Mouse (Mus musculus) CH12.LX (cell line): ENCODE results near the gene Lbx2. TPM values are rescaled to one million over a fixed set of nuclear protein-coding genes. Genes with fewer than 3 reads are reported as not detected.

ENCODE experiments used
- DNase-seq: peaks from one replicate; pipeline ENCODE4 v3.0.0-alpha.2; 2013; ENCODE audit errors: extremely low read depth
- H3K27ac ChIP-seq: 2 replicates; pipeline ENCODE4 v1.5.1; 2012; ENCODE audit warnings: low read depth, mild to moderate bottlenecking, control low read depth, moderate library complexity; ENCODE audit not compliant: insufficient read depth
- H3K27me3 ChIP-seq: replicated peaks from 2 replicates; pipeline ENCODE3; 2012; ENCODE audit warnings: inconsistent platforms
- H3K36me3 ChIP-seq, 2 experiments: replicated peaks in 1 of 2; 2 replicates each; pipeline versions ENCODE3 to v1.6.1; 2012; ENCODE audit warnings: inconsistent platforms in 1 of 2, low read length in 1 of 2, mild to moderate bottlenecking in 1 of 2, mixed read lengths in 1 of 2, moderate library complexity in 1 of 2; ENCODE audit not compliant: control insufficient read depth in 1 of 2, insufficient read depth in 1 of 2
- H3K4me1 ChIP-seq, 2 experiments: 2 replicates each; pipeline ENCODE4 v1.6.1; 2012; ENCODE audit warnings: inconsistent platforms in 1 of 2, moderate library complexity in 1 of 2; ENCODE audit not compliant: insufficient read depth in 2 of 2, control insufficient read depth in 1 of 2
- H3K4me2 ChIP-seq: 2 replicates; pipeline ENCODE4 v1.6.1; 2012; ENCODE audit warnings: low read depth, mild to moderate bottlenecking, control low read depth; ENCODE audit not compliant: poor library complexity, insufficient read depth, severe bottlenecking
- H3K4me3 ChIP-seq, 3 experiments: fragments of 150-350 bp in 1 of 3; sonication (generic) in 1 of 3; replicated peaks in 1 of 3; 2 replicates each; pipeline versions ENCODE3 to v1.5.1; 2011 to 2012; ENCODE audit warnings: low read depth in 2 of 3, low read length in 2 of 3, mild to moderate bottlenecking in 2 of 3, moderate library complexity in 2 of 3, control low read depth in 1 of 3, improper control_type of control experiment in 1 of 3, inconsistent platforms in 1 of 3, mixed read lengths in 1 of 3; ENCODE audit not compliant: poor library complexity in 1 of 3
- H3K79me2 ChIP-seq: replicated peaks from 2 replicates; pipeline ENCODE4 v1.6.1; 2012; ENCODE audit warnings: mild to moderate bottlenecking, moderate library complexity; ENCODE audit not compliant: control insufficient read depth, poor library complexity, insufficient read depth, severe bottlenecking; ENCODE audit errors: extremely low read depth
- H3K9ac ChIP-seq: 2 replicates; pipeline ENCODE4 v1.6.1; 2012; ENCODE audit warnings: low read depth, mild to moderate bottlenecking, control low read depth, moderate library complexity; ENCODE audit not compliant: insufficient read depth
- H3K9me3 ChIP-seq: replicated peaks from 2 replicates; pipeline ENCODE3; 2012; ENCODE audit warnings: low read length, inconsistent platforms, mixed read lengths
- BHLHE40 ChIP-seq: IDR thresholded peaks from 2 replicates; pipeline ENCODE4 v1.6.1; 2011; ENCODE audit warnings: mild to moderate bottlenecking, low read depth, low read length, improper control_type of control experiment
- CHD1 ChIP-seq: IDR thresholded peaks from 2 replicates; pipeline ENCODE4 v1.6.1; 2012; ENCODE audit warnings: low read depth, low read length, improper control_type of control experiment, inconsistent platforms
- CHD2 ChIP-seq: IDR thresholded peaks from 2 replicates; pipeline ENCODE4 v1.6.1; 2011; ENCODE audit warnings: low read length, improper control_type of control experiment
- CTCF ChIP-seq, 2 experiments: IDR thresholded peaks in 1 of 2; conservative IDR thresholded peaks in 1 of 2; 2 replicates each; pipeline ENCODE4 v1.5.1; 2011 to 2012; ENCODE audit warnings: low read depth in 2 of 2, low read length in 2 of 2, improper control_type of control experiment in 1 of 2, inconsistent platforms in 1 of 2, mild to moderate bottlenecking in 1 of 2, moderate library complexity in 1 of 2
- E2F4 ChIP-seq: IDR thresholded peaks from 2 replicates; pipeline ENCODE4 v1.6.1; 2011; ENCODE audit warnings: low read depth, low read length, improper control_type of control experiment; ENCODE audit not compliant: insufficient replicate concordance
- ELF1 ChIP-seq: IDR thresholded peaks from 2 replicates; pipeline ENCODE4 v1.6.1; 2014; ENCODE audit warnings: low read depth, mild to moderate bottlenecking, inconsistent platforms, low read length, improper control_type of control experiment
- EP300 ChIP-seq: IDR thresholded peaks from 2 replicates; pipeline ENCODE4 v1.6.1; 2011; ENCODE audit warnings: low read length, improper control_type of control experiment
- ETS1 ChIP-seq: conservative IDR thresholded peaks from 2 replicates; pipeline ENCODE4 v1.6.1; 2012; ENCODE audit warnings: low read depth, mild to moderate bottlenecking, inconsistent platforms, low read length, improper control_type of control experiment, moderate library complexity
- GABPA ChIP-seq: IDR thresholded peaks from 2 replicates; pipeline ENCODE4 v1.6.1; 2012; ENCODE audit warnings: low read depth, low read length, improper control_type of control experiment, inconsistent platforms; ENCODE audit not compliant: insufficient replicate concordance
- HCFC1 ChIP-seq: IDR thresholded peaks from 2 replicates; pipeline ENCODE4 v1.6.1; 2012; ENCODE audit warnings: low read depth, mild to moderate bottlenecking, inconsistent platforms, low read length, improper control_type of control experiment
- IRF4 ChIP-seq: IDR thresholded peaks from 2 replicates; pipeline ENCODE4 v1.6.1; 2014; ENCODE audit warnings: low read depth, mild to moderate bottlenecking, inconsistent platforms, low read length, improper control_type of control experiment
- JUN ChIP-seq: IDR thresholded peaks from 2 replicates; pipeline ENCODE4 v1.6.1; 2011; ENCODE audit warnings: low read depth, mild to moderate bottlenecking, low read length, improper control_type of control experiment, moderate library complexity; ENCODE audit not compliant: insufficient read depth
- JUND ChIP-seq: conservative IDR thresholded peaks from 2 replicates; pipeline ENCODE4 v1.6.1; 2011; ENCODE audit warnings: low read depth, low read length, improper control_type of control experiment
- KAT2A ChIP-seq: IDR thresholded peaks from 2 replicates; pipeline ENCODE4 v1.6.1; 2012; ENCODE audit warnings: low read length, improper control_type of control experiment, inconsistent platforms; ENCODE audit not compliant: insufficient replicate concordance
- MAFK ChIP-seq: IDR thresholded peaks from 2 replicates; pipeline ENCODE4 v1.6.1; 2011; ENCODE audit warnings: low read length, improper control_type of control experiment; ENCODE audit not compliant: insufficient replicate concordance
- MAX ChIP-seq: IDR thresholded peaks from 2 replicates; pipeline ENCODE4 v1.6.1; 2011; ENCODE audit warnings: low read length, improper control_type of control experiment
- MAZ ChIP-seq: IDR thresholded peaks from 2 replicates; pipeline ENCODE4 v1.6.1; 2012; ENCODE audit warnings: low read depth, mild to moderate bottlenecking, inconsistent platforms, low read length, improper control_type of control experiment, moderate library complexity
- MEF2A ChIP-seq: IDR thresholded peaks from 2 replicates; pipeline ENCODE4 v1.6.1; 2014; ENCODE audit warnings: low read depth, mild to moderate bottlenecking, inconsistent platforms, low read length, improper control_type of control experiment, borderline replicate concordance
- MXI1 ChIP-seq: IDR thresholded peaks from 2 replicates; pipeline ENCODE4 v1.6.1; 2011; ENCODE audit warnings: mild to moderate bottlenecking, low read depth, low read length, improper control_type of control experiment
- MYC ChIP-seq: IDR thresholded peaks from 2 replicates; pipeline ENCODE4 v1.6.1; 2011; ENCODE audit warnings: low read depth, mild to moderate bottlenecking, improper control_type of control experiment, low read length
- NELFE ChIP-seq: IDR thresholded peaks from 2 replicates; pipeline ENCODE4 v1.6.1; 2011; ENCODE audit warnings: low read depth, low read length, improper control_type of control experiment
- NRF1 ChIP-seq: IDR thresholded peaks from 2 replicates; pipeline ENCODE4 v1.6.1; 2014; ENCODE audit warnings: low read depth, mild to moderate bottlenecking, inconsistent platforms, low read length, improper control_type of control experiment, moderate library complexity
- PAX5 ChIP-seq: IDR thresholded peaks from 2 replicates; pipeline ENCODE4 v1.6.1; 2012; ENCODE audit warnings: low read length, inconsistent platforms, mixed read lengths
- POLR2A ChIP-seq: IDR thresholded peaks from 2 replicates; pipeline ENCODE4 v1.6.1; 2011; ENCODE audit warnings: low read depth, mild to moderate bottlenecking, improper control_type of control experiment, low read length
- POLR2AphosphoS2 ChIP-seq: IDR thresholded peaks from 2 replicates; pipeline ENCODE4 v1.6.1; 2011; ENCODE audit warnings: low read depth, low read length, improper control_type of control experiment
- RAD21 ChIP-seq: IDR thresholded peaks from 2 replicates; pipeline ENCODE4 v1.6.1; 2011; ENCODE audit warnings: low read depth, mild to moderate bottlenecking, low read length, improper control_type of control experiment, moderate library complexity
- RCOR1 ChIP-seq: conservative IDR thresholded peaks from 2 replicates; pipeline ENCODE4 v1.6.1; 2012; ENCODE audit warnings: low read depth, mild to moderate bottlenecking, inconsistent platforms, low read length, improper control_type of control experiment
- SIN3A ChIP-seq: IDR thresholded peaks from 2 replicates; pipeline ENCODE4 v1.6.1; 2012; ENCODE audit warnings: low read length, improper control_type of control experiment, inconsistent platforms
- SMC3 ChIP-seq: IDR thresholded peaks from 2 replicates; pipeline ENCODE4 v1.6.1; 2011; ENCODE audit warnings: low read depth, low read length, improper control_type of control experiment
- TBP ChIP-seq: conservative IDR thresholded peaks from 2 replicates; pipeline ENCODE4 v1.6.1; 2011; ENCODE audit warnings: low read depth, low read length, improper control_type of control experiment
- TCF12 ChIP-seq: IDR thresholded peaks from 2 replicates; pipeline ENCODE4 v1.6.1; 2014; ENCODE audit warnings: low read depth, mild to moderate bottlenecking, inconsistent platforms, low read length, improper control_type of control experiment
- UBTF ChIP-seq: IDR thresholded peaks from 2 replicates; pipeline ENCODE4 v1.6.1; 2012; ENCODE audit warnings: low read depth, mild to moderate bottlenecking, inconsistent platforms, low read length, improper control_type of control experiment, moderate library complexity
- USF1 ChIP-seq: IDR thresholded peaks from 2 replicates; pipeline ENCODE4 v1.6.1; 2014; ENCODE audit warnings: low read depth, mild to moderate bottlenecking, inconsistent platforms, low read length, improper control_type of control experiment
- USF2 ChIP-seq: conservative IDR thresholded peaks from 2 replicates; pipeline ENCODE4 v1.6.1; 2011; ENCODE audit warnings: low read depth, low read length, improper control_type of control experiment
- ZC3H11A ChIP-seq: IDR thresholded peaks from 2 replicates; pipeline ENCODE4 v1.6.1; 2012; ENCODE audit warnings: low read depth, mild to moderate bottlenecking, inconsistent platforms, low read length, improper control_type of control experiment
- ZKSCAN1 ChIP-seq: IDR thresholded peaks from 2 replicates; pipeline ENCODE4 v1.6.1; 2012; ENCODE audit warnings: low read depth, inconsistent platforms, low read length, improper control_type of control experiment, borderline replicate concordance
- ZMIZ1 ChIP-seq: IDR thresholded peaks from 2 replicates; pipeline ENCODE4 v1.6.1; 2012; ENCODE audit warnings: low read depth, mild to moderate bottlenecking, inconsistent platforms, low read length, improper control_type of control experiment
- ZNF384 ChIP-seq: IDR thresholded peaks from 2 replicates; pipeline ENCODE4 v1.6.1; 2012; ENCODE audit warnings: low read depth, low read length, improper control_type of control experiment, inconsistent platforms
- dilution Hi-C: fragments of 300-500 bp; cut with MboI; formaldehyde crosslinking; loops from 2 replicates; pipeline ENCODE4 v1.14.3; 2020; ENCODE audit warnings: low sequenced_read_pairs; ENCODE audit not compliant: extremely low pct_unique_long_range_greater_than_20kb, extremely low pct_ligation_motif_present
- in situ Hi-C: fragments of 300-500 bp; cut with MboI; formaldehyde crosslinking; loops from 3 replicates; pipeline ENCODE4 v1.14.3; 2019; ENCODE audit warnings: low sequenced_read_pairs, low pct_ligation_motif_present, low pct_unique_long_range_greater_than_20kb, mixed read lengths
- polyA plus RNA-seq: library from polyadenylated mRNA; unstranded; fragments of >175 nt; gene quantifications from 2 replicates; pipeline ENCODE4 v1.2.1, GENCODE M21; 2012; ENCODE audit warnings: low read depth; ENCODE audit not compliant: insufficient read length
- total RNA-seq, 2 experiments: library from RNA; depleted of rRNA; stranded (reverse); fragments of 300-350 nt in 1 of 2; fragments of >200 nt in 1 of 2; gene quantifications; 2 replicates each; pipeline ENCODE4 v1.2.3; 2012 to 2014

Lbx2 gene
- total and polyA plus RNA-seq, 3 experiments, result 1.2 TPM; not detected in 2

GRCm38 (mm10) chr6:83124851-83125312, 38.7 kb downstream of the Lbx2 start:
- peaks cover 6 to 42% of the 10 kb centered on the region in 2 experiments for H3K4me1 ChIP-seq
- peak overlapping the region; percentile 94 for H3K9ac ChIP-seq
- in situ Hi-C loops, result no loop called here
- H3K79me2 ChIP-seq, result no peaks in the 10 kb centered on the region
- DNase-seq, result peak; percentile 96
- H3K4me2 ChIP-seq, result peak overlapping the region; percentile 82
- H3K27me3 ChIP-seq, result no peaks in the 10 kb centered on the region
- peaks cover 2 to 9% of the 10 kb centered on the region in 2 experiments for H3K36me3 ChIP-seq
- TF ChIP-seq CTCF (conservative IDR thresholded peaks at IDR 0.05 in 1 of 2, IDR thresholded peaks at IDR 0.05 in 1 of 2; ENCODE audit: low read depth in 2 of 2, low read length in 2 of 2) (no peak), TBP (peak; percentile 91), ZKSCAN1 (no peak), ZNF384 (0 out of 2 replicates have a peak, but pooled peaks have one; percentile 20), RAD21 (no peak), USF1 (no peak), POLR2A (peak; percentile 83), KAT2A (peak; percentile 86; the same call in 1 of the 2 replicates), ZC3H11A (no peak), MAX (peak; percentile 54), ZMIZ1 (no peak), CHD1 (no peak), CHD2 (peak; percentile 58; the same call in 1 of the 2 replicates), UBTF (no peak), MXI1 (peak; percentile 89), NRF1 (peak; percentile 65), RCOR1 (peak; percentile 61), HCFC1 (peak; percentile 97), MEF2A (peak; percentile 76; the same call in 1 of the 2 replicates), GABPA (peak; percentile 31; the same call in 1 of the 2 replicates), ELF1 (peak; percentile 95), POLR2AphosphoS2 (peak; percentile 29; the same call in 1 of the 2 replicates), TCF12 (peak; percentile 87), BHLHE40 (peak; percentile 34; the same call in 1 of the 2 replicates), MAZ (peak; percentile 42), MAFK (no peak), E2F4 (peak; percentile 33; the same call in 1 of the 2 replicates), JUN (peak; percentile 19; the same call in 1 of the 2 replicates), EP300 (no peak), JUND (no peak), IRF4 (peak; percentile 66; the same call in 1 of the 2 replicates), USF2 (no peak), MYC (peak; percentile 71; the same call in 1 of the 2 replicates), PAX5 (no peak), SMC3 (no peak), NELFE (peak; percentile 77; the same call in 1 of the 2 replicates), SIN3A (peak; percentile 97), ETS1 (no peak; the same call in 1 of the 2 replicates)
- no peaks in the 10 kb centered on the region for H3K9me3 ChIP-seq
- dilution Hi-C loops, result no loop called here
- peak overlapping the region; percentile 80 to 92 (median 88) for H3K4me3 ChIP-seq
- no peak overlapping the region for H3K27ac ChIP-seq
